In the genomic region with DNA sequence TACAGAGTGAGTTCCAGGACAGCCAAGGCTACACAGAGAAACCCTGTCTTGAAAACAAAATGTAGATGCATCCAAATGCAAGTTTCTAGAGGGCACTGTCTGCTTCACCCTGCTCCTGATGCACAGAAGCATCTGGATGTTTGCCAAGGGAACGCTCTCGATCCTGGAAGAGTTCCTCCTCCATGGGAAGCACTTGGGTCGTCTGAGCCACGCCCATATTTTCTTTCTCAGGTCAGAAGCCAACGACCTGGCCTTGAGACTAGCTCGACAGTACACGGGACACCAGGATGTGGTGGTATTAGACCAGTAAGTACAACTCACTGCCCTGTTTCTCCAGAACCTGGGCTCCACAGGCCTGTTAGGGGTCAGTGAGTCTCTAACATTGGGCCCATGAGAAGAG, we compare ENCODE assay signal across 15 mouse cellular contexts. TPM values are rescaled to one million over a fixed set of nuclear protein-coding genes. Genes with fewer than 3 reads are reported as not detected.
DNase-seq lines count a peak whose midpoint lies in the region; ATAC-seq and TF ChIP-seq lines count a peak whose summit lies in the region.
"Had no signal": no experiment of that assay in that cellular context is flagged by ENCODE, and none has a peak within 500 bp of the region (broad histone marks: within the 10 kb centered on the region; RNA-seq: fewer than 3 reads in every experiment).

No protein-coding gene starts in this region.

- no peak overlapping the region for H3K27ac ChIP-seq in kidney, embryonic 14.5 days (ENCODE audit: low read depth, low read length)
- H3K27ac ChIP-seq in stomach, postnatal 0 days (replicated peaks) = no peak overlapping the region
- H3K27ac ChIP-seq: embryonic facial prominence, embryonic 10.5 days; forebrain, embryonic 12.5 days; kidney, embryonic 15.5 days; midbrain, embryonic 13.5 days; neural tube, embryonic 13.5 days had no signal

- H3K4me2 ChIP-seq in kidney, embryonic 14.5 days (replicated peaks; ENCODE audit: low read depth, low read length) = no peak overlapping the region
- no peak overlapping the region for H3K4me2 ChIP-seq in stomach, postnatal 0 days (replicated peaks; ENCODE audit: low read depth)
- H3K4me2 ChIP-seq: forebrain, embryonic 12.5 days; kidney, embryonic 15.5 days; midbrain, embryonic 13.5 days; neural tube, embryonic 13.5 days had no signal

- WGBS in kidney, embryonic 14.5 days = 49% methylated on average over 7 of the region's 7 CpGs
- 33% methylated on average over 7 of the region's 7 CpGs for WGBS in stomach, postnatal 0 days

- no peak overlapping the region for H3K4me3 ChIP-seq in kidney, embryonic 14.5 days (ENCODE audit: low read length)
- no peak overlapping the region for H3K4me3 ChIP-seq in stomach, postnatal 0 days (ENCODE audit: low read depth, low read length)
- H3K4me3 ChIP-seq: embryonic facial prominence, embryonic 10.5 days; forebrain, embryonic 12.5 days; kidney, embryonic 15.5 days; midbrain, embryonic 13.5 days; neural tube, embryonic 13.5 days had no signal

- H3K27me3 ChIP-seq in kidney, embryonic 14.5 days (ENCODE audit: control insufficient read depth, insufficient read depth, low read length) = no peaks in the 10 kb centered on the region
- no peaks in the 10 kb centered on the region for H3K27me3 ChIP-seq in stomach, postnatal 0 days (ENCODE audit: control insufficient read depth, insufficient read depth, low read length)
- H3K27me3 ChIP-seq: forebrain, embryonic 12.5 days; kidney, embryonic 15.5 days; midbrain, embryonic 13.5 days; neural tube, embryonic 13.5 days had no signal

- no peak for TF ChIP-seq CTCF in stomach, postnatal 0 days (IDR thresholded peaks at IDR 0.05; ENCODE audit: low read depth)

- no peak for TF ChIP-seq EP300 in stomach, postnatal 0 days (optimal IDR thresholded peaks at IDR 0.05)

- peak; percentile 42 for DNase-seq in adrenal gland, postnatal 14 days
- no peak for DNase-seq in adrenal gland, postnatal 25 days
- peak; percentile 40 to 63 for DNase-seq in kidney, postnatal 25 days
- DNase-seq in ZHBTc4 (ENCODE audit: low read depth, low spot score) = peak; percentile 70
- DNase-seq in stomach, postnatal 0 days (ENCODE audit: low spot score) = peak; percentile 24
- DNase-seq in urinary bladder, adult 18-20 months (ENCODE audit: low spot score in 2 of 2) = no peak
- DNase-seq: cerebellum, adult 8-10 months; heart, adult 18-20 months; right cerebral cortex, adult 18-20 months had no signal

- H3K36me3 ChIP-seq in kidney, embryonic 14.5 days (ENCODE audit: control insufficient read depth, insufficient read depth, low read length) = peaks cover 90% of the 10 kb centered on the region
- H3K36me3 ChIP-seq in stomach, postnatal 0 days (ENCODE audit: control insufficient read depth, insufficient read depth, low read length) = peaks cover 24% of the 10 kb centered on the region

- no peak overlapping the region for H3K9ac ChIP-seq in kidney, embryonic 14.5 days (ENCODE audit: low read depth, low read length)
- H3K9ac ChIP-seq in stomach, postnatal 0 days (ENCODE audit: low read length) = no peak overlapping the region
- H3K9ac ChIP-seq: forebrain, embryonic 12.5 days; kidney, embryonic 15.5 days; midbrain, embryonic 13.5 days; neural tube, embryonic 13.5 days had no signal

- no peak for ATAC-seq in kidney, embryonic 14.5 days (ENCODE audit: low FRiP score, low TSS enrichment)
- no peak for ATAC-seq in stomach, postnatal 0 days (ENCODE audit: low FRiP score, low TSS enrichment)
- ATAC-seq: midbrain, embryonic 13.5 days had no signal

- no peaks in the 10 kb centered on the region for H3K4me1 ChIP-seq in kidney, embryonic 14.5 days (ENCODE audit: control insufficient read depth, insufficient read depth, low read length)
- H3K4me1 ChIP-seq in stomach, postnatal 0 days (replicated peaks; ENCODE audit: control insufficient read depth, insufficient read depth) = no peaks in the 10 kb centered on the region
- H3K4me1 ChIP-seq: forebrain, embryonic 12.5 days had no signal

- H3K9me3 ChIP-seq in kidney, embryonic 14.5 days (ENCODE audit: control insufficient read depth, low read length) = no peaks in the 10 kb centered on the region
- no peaks in the 10 kb centered on the region for H3K9me3 ChIP-seq in stomach, postnatal 0 days (ENCODE audit: control insufficient read depth, low read length)
- H3K9me3 ChIP-seq: forebrain, embryonic 12.5 days; kidney, embryonic 15.5 days; midbrain, embryonic 13.5 days; neural tube, embryonic 13.5 days had no signal

RNA-seq across cellular contexts. Expression of a gene that starts 6.6 kb away (rescaled TPM):
- total RNA-seq in adrenal gland, postnatal 14 days (2021) = 27.8 and 29.1 TPM in 2 replicates
- 40.0 and 41.3 TPM in 2 replicates for total RNA-seq in adrenal gland, postnatal 25 days (2021)
- polyA plus RNA-seq in kidney, embryonic 14.5 days (2014; fragmentation: Nextera tagmentation; extraction: Ambion mirVana) = 15.9 and 23.2 TPM in 2 replicates
- polyA plus RNA-seq in stomach, postnatal 0 days (2015; fragmentation: Nextera tagmentation; extraction: Ambion mirVana) = 13.3 and 14.0 TPM in 2 replicates

RNA-seq across cellular contexts. Expression of a gene that starts 15.5 kb away (rescaled TPM):
- total RNA-seq in adrenal gland, postnatal 14 days (2021) = 354 and 356 TPM in 2 replicates
- total RNA-seq in adrenal gland, postnatal 25 days (2021) = 304 and 331 TPM in 2 replicates
- 628 and 680 TPM in 2 replicates for polyA plus RNA-seq in kidney, embryonic 14.5 days (2014; fragmentation: Nextera tagmentation; extraction: Ambion mirVana)
- 204 and 215 TPM in 2 replicates for polyA plus RNA-seq in stomach, postnatal 0 days (2015; fragmentation: Nextera tagmentation; extraction: Ambion mirVana)

RNA-seq across cellular contexts. Expression of a gene that starts 28.4 kb away (rescaled TPM):
- 64.2 and 74.7 TPM in 2 replicates for total RNA-seq in adrenal gland, postnatal 14 days (2021)
- 68.0 and 76.9 TPM in 2 replicates for total RNA-seq in adrenal gland, postnatal 25 days (2021)
- polyA plus RNA-seq in kidney, embryonic 14.5 days (2014; fragmentation: Nextera tagmentation; extraction: Ambion mirVana) = 211 and 264 TPM in 2 replicates
- polyA plus RNA-seq in stomach, postnatal 0 days (2015; fragmentation: Nextera tagmentation; extraction: Ambion mirVana) = 134 and 144 TPM in 2 replicates

RNA-seq across cellular contexts. Expression of a gene that starts 44.5 kb away (rescaled TPM):
- total RNA-seq in adrenal gland, postnatal 14 days (2021) = 39.0 and 39.9 TPM in 2 replicates
- 54.7 and 55.8 TPM in 2 replicates for total RNA-seq in adrenal gland, postnatal 25 days (2021)
- polyA plus RNA-seq in kidney, embryonic 14.5 days (2014; fragmentation: Nextera tagmentation; extraction: Ambion mirVana) = 38.9 and 48.7 TPM in 2 replicates
- 34.6 and 35.3 TPM in 2 replicates for polyA plus RNA-seq in stomach, postnatal 0 days (2015; fragmentation: Nextera tagmentation; extraction: Ambion mirVana)

RNA-seq across cellular contexts. Expression of a gene that starts 59.5 kb away (rescaled TPM):
- total RNA-seq in adrenal gland, postnatal 14 days (2021) = 16.2 and 18.8 TPM in 2 replicates
- total RNA-seq in adrenal gland, postnatal 25 days (2021) = 11.1 and 13.7 TPM in 2 replicates
- 18.5 and 22.6 TPM in 2 replicates for polyA plus RNA-seq in kidney, embryonic 14.5 days (2014; fragmentation: Nextera tagmentation; extraction: Ambion mirVana)
- 16.1 and 16.8 TPM in 2 replicates for polyA plus RNA-seq in stomach, postnatal 0 days (2015; fragmentation: Nextera tagmentation; extraction: Ambion mirVana)

Comparison
In these comparisons a context has a peak if more than half of its experiments do, and no peak if none do; other contexts are left out.
1. DNase-seq: peak in adrenal gland, postnatal 14 days (single experiment), kidney, postnatal 25 days (2 of 2), ZHBTc4 (single experiment) and stomach, postnatal 0 days (single experiment); none in adrenal gland, postnatal 25 days (single experiment) and urinary bladder, adult 18-20 months (0 of 2).